Mouse (Mus musculus): ENCODE results near the gene 1810037I17Rik.

GRCm38 (mm10) chr3:122939215-122939614 is 15.2 kb downstream of the 1810037I17Rik start:
- TF ChIP-seq CTCF (IDR thresholded peaks at IDR 0.05) (peak; percentile 73), EP300 (IDR thresholded peaks at IDR 0.05) (no peak)
